ENCODE assay signal across 8 mouse cellular contexts in the genomic region with DNA sequence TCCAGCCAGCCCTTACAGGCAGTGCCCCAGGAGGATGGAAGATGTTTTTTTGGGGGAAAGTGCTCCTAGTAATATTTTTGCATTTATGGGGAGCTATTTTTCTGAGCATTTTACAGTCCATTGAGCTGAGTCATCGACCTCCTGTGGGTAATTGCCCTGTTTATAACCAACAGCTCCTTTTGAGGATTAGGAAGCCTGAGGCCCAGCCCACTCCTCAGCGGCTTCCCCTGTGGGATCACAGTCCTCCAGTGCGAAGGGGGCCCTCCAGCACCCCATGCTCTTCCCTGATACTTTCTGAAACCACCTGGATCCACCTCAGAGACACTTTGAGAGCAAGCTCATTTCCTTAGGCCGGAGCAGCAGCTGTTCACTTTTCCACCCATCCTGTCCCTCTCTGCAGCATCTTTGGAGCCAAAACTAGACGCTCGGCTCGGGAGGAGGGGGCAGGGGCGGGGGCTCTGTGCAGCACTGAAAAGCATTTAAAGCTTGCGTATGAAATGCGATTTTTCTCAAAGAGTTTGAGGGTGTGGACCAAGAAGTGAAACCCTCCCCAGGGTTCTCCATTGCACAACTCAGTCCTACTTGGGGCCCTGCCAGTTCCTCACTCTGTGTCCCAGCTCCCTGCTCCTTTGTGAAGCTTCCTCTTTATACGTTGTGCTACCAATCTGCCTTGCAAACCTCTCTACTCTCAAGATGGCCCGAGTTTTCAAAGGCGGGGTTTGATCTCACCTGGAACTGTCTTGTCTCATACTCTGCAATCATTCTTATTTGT. TPM values are rescaled to one million over a fixed set of nuclear protein-coding genes. Genes with fewer than 3 reads are reported as not detected.
DNase-seq lines count a peak whose midpoint lies in the region; ATAC-seq and TF ChIP-seq lines count a peak whose summit lies in the region.

No protein-coding gene starts in this region.

- TF ChIP-seq CTCF in bone marrow macrophage, adult 2 months (IDR thresholded peaks at IDR 0.05; ENCODE audit: low read depth, low read length): no peak

- ATAC-seq in kidney, embryonic 15.5 days (replicated peaks; ENCODE audit: low FRiP score): no peak

- no peak for TF ChIP-seq POLR2A in bone marrow macrophage, adult 2 months (IDR thresholded peaks at IDR 0.05; ENCODE audit: borderline replicate concordance, low read depth, low read length)
- TF ChIP-seq POLR2A in myocyte (IDR thresholded peaks at IDR 0.05; ENCODE audit: insufficient read length, low read depth): no peak

- peaks cover 12% of the 10 kb centered on the region for H3K4me1 ChIP-seq in kidney, embryonic 15.5 days
- H3K4me1 ChIP-seq in bone marrow macrophage, adult 2 months (ENCODE audit: control insufficient read depth, insufficient read depth, low read length): peaks cover 14% of the 10 kb centered on the region

- H3K9ac ChIP-seq in kidney, embryonic 15.5 days: no peak overlapping the region

- H3K4me3 ChIP-seq in kidney, embryonic 15.5 days (replicated peaks): no peak overlapping the region
- peak overlapping the region; percentile 41 for H3K4me3 ChIP-seq in bone marrow macrophage, adult 2 months (ENCODE audit: insufficient read depth, low read length)
- no peak overlapping the region for H3K4me3 ChIP-seq in myocyte

- 49% methylated on average over 13 of the region's 13 CpGs for WGBS in kidney, embryonic 15.5 days

- no peaks in the 10 kb centered on the region for H3K36me3 ChIP-seq in kidney, embryonic 15.5 days
- H3K36me3 ChIP-seq in myocyte (ENCODE audit: control insufficient read depth, insufficient read depth): no peaks in the 10 kb centered on the region

- no peak overlapping the region for H3ac ChIP-seq in myocyte (ENCODE audit: control insufficient read depth, insufficient read length)

- H3K27ac ChIP-seq in kidney, embryonic 15.5 days: no peak overlapping the region
- H3K27ac ChIP-seq in bone marrow macrophage, adult 2 months (ENCODE audit: insufficient read depth, low read depth, low read length): peak overlapping the region; percentile 64

- no peaks in the 10 kb centered on the region for H3K27me3 ChIP-seq in kidney, embryonic 15.5 days
- no peaks in the 10 kb centered on the region for H3K27me3 ChIP-seq in myocyte (ENCODE audit: control insufficient read depth, insufficient read depth, insufficient read length)

- DNase-seq in kidney, adult 11 months: peak; percentile 26
- peak; percentile 78 for DNase-seq in gastrocnemius, postnatal 25 days
- DNase-seq in layer of hippocampus, adult 9-11 months: peak; percentile 62
- DNase-seq in urinary bladder, postnatal 36 days (ENCODE audit: low spot score in 2 of 2): peak; percentile 53 to 86
- DNase-seq in yolk sac, embryonic 10.5 days (ENCODE audit: low spot score): no peak

- no peaks in the 10 kb centered on the region for H3K9me3 ChIP-seq in kidney, embryonic 15.5 days (replicated peaks)

- H3K4me2 ChIP-seq in kidney, embryonic 15.5 days: no peak overlapping the region
- peak overlapping the region; percentile 58 for H3K4me2 ChIP-seq in myocyte (ENCODE audit: low read depth)

- H3K79me2 ChIP-seq in myocyte (ENCODE audit: control insufficient read depth, insufficient read depth): no peaks in the 10 kb centered on the region

TF ChIP-seq in myocyte, 11 proteins besides CTCF, POLR2A, EP300 and RAD21:
- peak; percentile 81; the same call in 1 of the 2 replicates for TF ChIP-seq CEBPB (IDR thresholded peaks at IDR 0.05; ENCODE audit: insufficient read depth, poor library complexity, severe bottlenecking)
- TF ChIP-seq TCF12 (IDR thresholded peaks at IDR 0.05; ENCODE audit: insufficient read depth, poor library complexity, severe bottlenecking): no peak

RNA-seq across cellular contexts. Expression of gene Pias1, which starts 43.5 kb away (rescaled TPM):
- polyA plus RNA-seq in kidney, embryonic 15.5 days (2015; fragmentation: Nextera tagmentation; extraction: Ambion mirVana): 58.1 and 62.5 TPM in 2 replicates
- 61.8 and 75.3 TPM in 2 replicates for polyA plus RNA-seq in bone marrow macrophage, adult 2 months (2012; ENCODE audit: insufficient read depth, insufficient read length, missing spikeins)
- total RNA-seq in gastrocnemius, postnatal 25 days (2021): 10 to 100 TPM; 12.8 to 15.1 TPM
- polyA plus RNA-seq in myocyte (2012; fragmentation: generic; extraction: Trizol): 5.9 TPM
